Mouse (Mus musculus) 416B (cell line): ENCODE results near the gene Tm9sf4.

Experiments used
- DNase-seq: peaks from one replicate; pipeline ENCODE4 v3.0.0; 2011; ENCODE audit warnings: low read depth

Tm9sf4 gene

DNA sequence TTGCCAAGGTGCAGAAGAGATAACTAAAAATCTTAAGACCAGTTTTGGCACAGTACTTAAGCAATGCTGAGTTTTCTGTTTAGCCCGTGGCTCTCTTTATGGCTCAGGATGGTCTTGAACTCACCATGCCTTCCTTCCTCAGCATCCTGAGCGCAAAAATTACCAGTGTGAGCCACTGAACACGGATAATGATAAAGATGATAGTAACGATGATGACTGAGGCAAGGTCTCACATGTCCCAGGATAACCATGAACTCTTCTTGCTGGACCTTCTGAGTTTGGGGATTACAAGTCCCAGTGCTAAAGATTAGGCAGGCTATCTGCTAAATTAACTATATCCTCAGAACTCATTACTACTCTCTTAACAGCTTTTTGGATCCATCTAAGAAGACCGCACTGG is 970 bp upstream of the Tm9sf4 start:
- DNase-seq, result peak; percentile 48

- no peak for DNase-seq
Observed at GRCm38 (mm10) chr2:153161684-153162080, 579 bp downstream of the Tm9sf4 start.

- DNase-seq, result no peak
Observed at GRCm38 (mm10) chr2:153167136-153167535, 6.0 kb downstream of the Tm9sf4 start.

- peak; percentile 81 for DNase-seq
Observed at GRCm38 (mm10) chr2:153168134-153168820, 7.2 kb downstream of the Tm9sf4 start.

GRCm38 (mm10) chr2:153170490-153171224 is 9.6 kb downstream of the Tm9sf4 start:
- DNase-seq, result peak; percentile 85

DNA sequence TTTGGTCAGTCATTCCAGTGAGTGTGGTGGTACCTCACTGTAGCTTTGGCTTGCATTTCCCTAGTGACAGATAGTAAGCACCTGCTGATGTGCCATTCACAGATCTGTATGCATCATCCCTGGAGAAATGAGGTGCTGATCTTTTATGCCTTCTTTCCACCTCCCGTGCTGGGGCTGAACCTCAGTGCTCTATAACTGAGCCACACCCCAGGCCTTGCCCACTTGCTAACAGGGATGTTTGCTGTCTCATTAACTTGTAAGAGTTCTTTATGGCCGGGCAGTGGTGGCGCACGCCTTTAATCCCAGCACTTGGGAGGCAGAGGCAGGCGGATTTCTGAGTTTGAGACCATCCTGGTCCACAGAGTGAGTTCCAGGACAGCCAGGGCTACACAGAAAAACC is 10.9 kb downstream of the Tm9sf4 start:
- DNase-seq, result no peak

GRCm38 (mm10) chr2:153175995-153176570 is 15.0 kb downstream of the Tm9sf4 start:
- no peak for DNase-seq

DNA sequence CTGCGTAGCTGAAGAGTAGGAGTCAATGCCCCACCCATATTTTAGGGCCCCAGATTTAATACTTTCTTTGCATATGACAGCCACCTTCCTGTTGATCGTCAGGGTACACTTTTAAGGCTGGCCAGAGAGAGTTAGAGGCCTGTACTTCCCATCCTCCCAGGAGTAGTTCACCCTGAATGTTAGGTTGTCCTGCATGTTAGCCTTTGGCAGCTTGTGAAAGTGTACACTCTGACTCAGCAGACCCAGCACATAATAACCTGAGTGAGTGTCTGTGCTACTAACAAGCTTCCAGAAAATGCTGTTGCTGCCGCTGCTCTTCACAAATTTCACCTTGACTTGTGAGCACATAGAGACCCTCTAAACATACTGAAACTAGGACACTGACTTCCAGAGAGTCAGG is 16.1 kb downstream of the Tm9sf4 start:
- no peak for DNase-seq

DNA sequence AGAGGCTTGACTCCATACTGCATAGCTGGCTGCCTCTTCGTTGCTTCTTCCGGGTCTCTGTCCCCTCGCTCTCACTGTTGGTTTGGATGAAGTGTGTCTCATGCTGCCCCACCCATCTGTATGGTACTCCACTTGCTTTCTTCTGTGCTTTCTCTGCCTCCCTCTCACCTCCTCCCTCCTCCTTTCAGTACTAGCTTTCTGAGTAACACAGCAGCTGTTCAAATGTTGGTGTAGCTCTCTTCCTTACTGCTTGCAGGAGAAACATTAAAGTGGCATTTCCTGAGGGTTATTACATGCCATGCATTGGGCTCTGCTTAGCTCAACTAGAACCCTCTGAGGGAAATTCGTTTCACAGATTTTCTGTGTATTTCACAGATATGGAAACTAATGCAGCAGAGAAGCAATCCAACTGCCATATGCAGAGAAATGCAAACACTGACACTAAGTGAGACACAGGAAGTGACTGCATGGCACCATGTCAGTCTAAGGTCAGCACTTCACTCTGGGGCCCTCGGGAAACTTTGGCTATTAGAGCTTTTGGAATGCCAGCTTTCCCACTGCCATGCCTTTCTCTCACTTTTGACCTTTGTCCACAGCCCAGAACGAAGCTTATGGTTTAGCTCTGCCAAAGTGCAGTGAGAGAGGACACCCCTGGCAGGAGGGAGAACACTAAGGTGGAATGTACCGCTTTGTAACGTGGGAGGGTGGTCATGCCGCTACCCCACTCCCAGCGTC is 18.2 kb downstream of the Tm9sf4 start:
- DNase-seq, result no peak

DNA sequence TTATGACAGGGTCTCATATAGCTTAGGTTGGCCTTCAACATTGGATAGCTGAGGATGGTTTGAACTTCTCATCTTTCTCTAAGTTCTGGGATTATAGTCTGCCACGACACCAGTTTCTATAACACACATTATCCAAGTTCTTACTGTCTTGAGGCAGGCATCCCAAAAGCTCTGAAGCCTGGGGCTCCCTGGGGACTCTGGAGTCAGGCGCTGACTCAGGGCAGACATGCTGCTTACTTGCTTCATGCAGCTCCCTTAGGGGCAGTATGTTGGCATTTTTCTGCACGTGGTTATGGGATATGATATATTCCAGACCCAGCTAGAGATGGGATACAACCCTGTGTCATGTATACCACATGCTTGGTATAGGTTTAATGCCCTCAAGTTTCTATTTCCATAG is 18.9 kb downstream of the Tm9sf4 start:
- DNase-seq, result no peak

GRCm38 (mm10) chr2:153186176-153186591 is 25.1 kb downstream of the Tm9sf4 start:
- peak; percentile 46 for DNase-seq

- DNase-seq, result no peak
Observed at GRCm38 (mm10) chr2:153187848-153188247, 26.7 kb downstream of the Tm9sf4 start.

- DNase-seq, result no peak
Observed at GRCm38 (mm10) chr2:153191242-153191641, 30.1 kb downstream of the Tm9sf4 start.

- no peak for DNase-seq
Observed at GRCm38 (mm10) chr2:153194255-153194654, 33.2 kb downstream of the Tm9sf4 start.

DNA sequence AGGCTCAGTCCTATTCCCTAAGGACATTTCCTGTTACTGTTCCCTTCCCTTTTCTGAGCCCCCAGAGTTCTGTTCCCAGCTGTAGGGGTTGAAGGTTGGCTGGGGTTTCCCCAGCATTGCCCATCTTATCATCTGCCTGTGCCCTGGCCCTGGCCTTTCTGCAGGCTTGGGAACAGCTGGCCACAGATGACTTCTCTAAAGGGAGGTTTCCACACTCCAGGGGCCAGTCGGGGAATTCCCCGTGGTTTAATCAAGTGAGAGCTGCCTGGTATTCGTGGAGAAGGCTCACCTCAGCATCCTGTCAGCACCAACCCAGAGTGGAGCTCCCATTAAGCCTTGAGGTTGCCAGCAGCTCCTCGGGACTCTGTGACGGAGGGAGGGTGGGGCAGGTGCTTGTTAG is 37.4 kb downstream of the Tm9sf4 start:
- no peak for DNase-seq

DNA sequence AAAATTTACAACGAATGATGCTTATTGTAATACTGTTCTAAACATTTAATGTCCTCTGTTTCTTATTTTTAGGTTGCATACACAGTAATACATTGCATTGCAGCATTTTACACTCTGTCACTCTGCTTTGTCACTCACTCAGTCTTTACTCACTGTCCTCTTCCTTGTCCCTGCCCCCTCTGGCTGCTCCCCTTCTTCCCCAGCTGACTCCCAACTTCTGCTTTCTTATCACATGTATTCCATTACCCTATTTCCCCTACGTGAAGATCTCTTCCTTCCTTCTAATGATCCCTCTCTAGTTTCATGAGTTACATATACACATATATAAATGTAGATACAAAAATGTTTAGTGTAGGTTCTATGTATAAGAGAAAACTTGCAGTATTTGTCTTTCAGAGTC is 38.0 kb downstream of the Tm9sf4 start:
- DNase-seq, result peak; percentile 72

DNA sequence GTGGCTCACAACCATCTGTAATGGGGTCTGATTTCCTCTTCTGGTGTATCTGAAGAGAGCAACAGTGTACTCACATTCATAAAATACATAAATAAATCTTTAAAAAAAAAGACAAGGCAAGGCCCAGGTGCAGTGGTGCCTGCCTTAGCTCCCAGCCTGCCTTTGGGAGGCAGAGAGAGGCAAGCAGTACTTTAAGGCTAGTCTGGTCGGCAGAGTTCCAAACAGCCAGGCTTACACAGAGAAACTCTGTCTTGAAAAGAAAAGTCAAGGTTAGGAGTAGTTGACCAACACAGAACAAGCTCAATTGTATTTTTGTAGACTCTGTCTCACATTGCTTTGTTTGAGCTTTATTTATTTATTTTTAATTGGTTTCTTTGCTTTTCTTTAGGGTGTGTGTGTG is 41.7 kb downstream of the Tm9sf4 start:
- DNase-seq, result no peak

DNA sequence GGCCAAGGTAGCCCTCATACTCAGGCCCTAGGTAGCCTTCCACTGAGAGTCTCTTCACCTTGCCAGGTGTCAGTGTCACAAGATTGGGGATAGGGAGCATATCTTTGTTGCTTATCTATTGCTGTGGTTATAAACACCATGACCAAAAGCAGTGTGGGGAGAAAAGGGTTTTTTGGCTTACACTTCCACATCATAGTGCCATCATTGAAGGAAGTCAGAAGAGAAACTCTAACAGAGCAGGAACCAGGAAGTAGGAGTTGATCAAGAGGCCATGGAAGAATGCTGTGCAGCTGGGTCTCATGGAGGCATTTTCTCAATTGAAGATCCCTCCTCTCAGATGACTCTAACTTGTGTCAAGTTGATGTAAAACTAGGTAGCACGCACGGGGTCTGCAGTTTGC is 47.0 kb downstream of the Tm9sf4 start:
- DNase-seq, result no peak

GRCm38 (mm10) chr2:153209286-153209685 is 48.2 kb downstream of the Tm9sf4 start:
- DNase-seq, result no peak

DNA sequence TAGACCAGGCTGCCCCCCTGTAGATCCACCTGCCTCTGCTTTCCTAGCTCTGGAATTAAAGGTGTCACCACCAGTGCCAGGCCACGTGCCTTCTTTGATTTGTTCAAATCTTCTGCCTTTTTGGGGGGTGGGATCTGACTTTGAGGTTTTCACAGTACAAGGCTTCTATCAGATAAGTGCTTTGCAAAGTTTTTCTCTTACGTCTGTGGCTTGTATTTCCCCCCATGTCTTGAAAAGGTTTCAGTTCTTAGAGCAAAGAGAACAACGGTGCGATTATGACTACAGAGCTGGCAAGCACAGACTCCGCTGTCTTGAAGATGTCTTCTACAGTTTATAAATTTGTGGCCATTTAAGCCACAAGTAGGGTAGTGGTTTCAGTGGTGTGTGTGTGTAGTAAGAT is 50.3 kb downstream of the Tm9sf4 start:
- no peak for DNase-seq

DNA sequence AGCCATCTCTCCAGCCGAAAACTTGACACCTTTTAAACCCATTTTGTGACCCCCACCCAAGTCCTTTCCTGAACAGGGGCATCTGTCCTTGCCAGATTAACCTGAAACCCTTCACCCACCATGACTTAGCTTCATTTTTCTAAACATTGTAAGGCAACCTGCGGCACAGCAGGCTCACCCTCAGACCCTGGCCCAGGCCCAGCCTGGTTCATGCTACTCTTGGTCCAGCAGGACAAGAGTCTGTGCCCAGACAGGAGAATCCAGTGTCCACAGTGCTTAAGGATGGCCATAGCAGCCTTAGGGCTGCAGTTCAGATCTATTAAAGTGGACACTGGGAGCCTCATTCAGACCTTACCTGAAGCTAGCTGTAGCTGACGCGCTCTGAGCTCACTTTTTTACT is 52.2 kb downstream of the Tm9sf4 start:
- no peak for DNase-seq

GRCm38 (mm10) chr2:153214771-153215259 is 53.7 kb downstream of the Tm9sf4 start:
- peak; percentile 96 for DNase-seq
